Mouse (Mus musculus) lung, adult 18-20 months (tissue): ENCODE measurements around the gene Dcaf5.

Experiments used
- DNase-seq, 2 experiments: peaks; one replicate each; pipeline ENCODE4 v3.0.0; 2022; ENCODE audit warnings: mixed read lengths in 2 of 2

Gene Dcaf5

GRCm38 (mm10) chr12:80406650-80407049 lies 29.8 kb downstream of the Dcaf5 start:
- peak; percentile 15 to 26 for DNase-seq

- DNase-seq, result no peak
Observed at GRCm38 (mm10) chr12:80404139-80404538, 32.3 kb downstream of the Dcaf5 start.

DNA sequence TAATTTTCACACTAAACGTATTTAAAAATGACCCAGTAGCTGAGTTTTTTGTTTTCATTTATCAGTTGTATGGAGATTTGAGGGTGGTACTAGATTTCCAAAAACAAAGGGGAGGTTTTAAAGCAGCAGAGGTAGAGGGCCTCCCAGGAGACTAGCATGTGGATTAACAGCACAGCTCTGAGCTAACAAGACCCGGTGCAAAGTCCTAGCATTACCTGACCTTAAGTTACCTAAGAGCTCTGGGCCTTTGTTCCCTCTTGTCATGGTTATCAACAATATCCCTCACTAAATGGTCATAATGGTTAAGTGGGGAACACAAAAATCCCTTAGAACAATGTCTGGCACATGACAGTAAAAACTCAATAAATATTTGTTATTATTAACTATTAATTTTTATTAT lies 37.3 kb downstream of the Dcaf5 start:
- no peak for DNase-seq

GRCm38 (mm10) chr12:80396397-80396796 lies 40.0 kb downstream of the Dcaf5 start:
- no peak for DNase-seq

DNA sequence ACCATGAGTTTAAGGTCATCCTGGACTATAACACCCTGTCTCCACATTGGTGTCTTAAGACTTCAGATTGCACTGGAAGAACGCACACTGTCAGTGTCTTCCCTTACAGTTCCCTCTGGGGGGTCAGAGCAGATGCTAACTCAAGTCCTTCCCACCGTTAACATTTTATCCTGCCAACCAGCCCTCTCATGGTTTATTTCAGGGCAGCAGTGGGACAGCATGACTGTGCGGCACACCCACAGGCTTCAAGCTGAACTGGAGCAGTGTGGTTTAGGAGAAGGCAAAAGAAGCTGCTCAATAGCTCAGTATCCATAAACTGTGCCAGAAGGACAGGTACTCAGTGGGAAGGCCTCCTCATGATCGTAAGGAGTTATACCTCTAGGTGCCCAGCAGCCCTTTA lies 41.1 kb downstream of the Dcaf5 start:
- no peak for DNase-seq

DNA sequence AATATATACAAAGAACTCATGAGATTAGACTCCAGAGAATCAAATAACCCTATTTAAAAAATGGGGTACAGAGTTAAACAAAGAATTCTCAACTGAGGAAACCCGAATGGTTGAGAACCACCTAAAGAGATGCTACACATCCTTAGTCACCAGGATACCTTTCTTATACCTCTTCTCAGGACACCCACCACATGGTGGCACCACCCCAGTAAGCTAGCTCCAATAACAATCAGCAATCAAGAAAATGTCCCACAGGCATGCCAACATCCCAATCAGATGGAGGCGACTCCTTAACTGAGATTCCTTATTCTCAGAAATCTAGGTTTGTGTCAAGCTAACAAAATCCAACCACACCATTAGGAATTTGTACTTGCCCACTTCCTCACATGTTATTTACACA lies 42.4 kb downstream of the Dcaf5 start:
- DNase-seq, result peak in 1 of 2 experiments; percentile 20

DNA sequence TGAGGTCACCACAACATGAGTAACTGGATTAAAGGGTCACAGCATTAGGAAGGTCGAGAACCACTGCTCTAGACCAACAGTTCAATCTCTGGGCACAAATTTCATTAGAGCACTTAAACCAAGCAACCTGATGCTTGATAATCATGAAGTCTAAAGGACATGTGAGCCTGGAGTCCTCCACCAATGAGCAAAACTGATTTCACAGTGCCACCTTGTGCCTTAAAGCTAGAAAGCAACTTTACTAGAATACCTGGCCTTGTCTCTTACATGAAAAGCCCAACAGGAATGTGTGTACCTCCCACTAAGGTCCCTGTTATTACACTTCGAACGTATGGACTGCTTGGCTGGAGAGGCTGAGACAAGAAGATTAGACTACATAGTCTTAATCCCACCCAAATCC lies 47.0 kb downstream of the Dcaf5 start:
- peak in 1 of 2 experiments; percentile 30 for DNase-seq

DNA sequence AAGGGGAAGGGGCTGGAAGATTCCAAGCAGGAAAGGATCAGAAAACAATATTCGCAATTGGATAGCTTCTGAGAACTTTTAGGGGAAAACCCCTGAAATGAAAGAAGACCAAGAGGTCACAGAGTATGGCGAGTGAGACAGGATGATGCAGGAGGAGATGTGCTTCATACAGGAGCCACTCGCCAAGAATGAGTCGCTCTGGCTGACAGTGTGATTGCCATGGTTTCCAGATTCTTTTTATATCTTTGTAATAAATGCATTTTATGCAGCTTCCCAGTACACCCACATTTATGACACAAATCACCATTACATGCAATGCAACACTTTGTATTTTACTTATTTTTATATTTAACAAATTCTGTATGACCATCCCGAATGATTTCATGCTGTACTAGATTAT lies 49.1 kb downstream of the Dcaf5 start:
- DNase-seq, result no peak

DNA sequence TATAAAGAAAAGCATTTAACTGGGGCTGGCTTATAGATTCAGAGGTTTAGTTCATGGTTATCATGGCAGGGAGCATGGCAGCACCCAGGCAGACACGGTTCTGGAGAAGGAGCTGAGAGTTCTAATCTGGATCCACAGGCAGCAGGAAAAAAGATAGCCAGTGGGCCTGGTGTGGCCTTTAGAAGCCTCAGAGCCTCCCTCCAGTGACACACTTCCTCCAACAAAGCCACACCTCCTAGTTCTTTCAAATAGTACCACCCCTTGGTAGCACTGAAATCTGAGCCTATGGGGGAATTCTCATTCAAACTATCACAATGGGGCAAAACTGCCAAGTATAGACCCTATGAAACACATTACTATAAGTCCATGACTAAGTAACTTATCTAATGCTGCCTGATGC lies 51.0 kb downstream of the Dcaf5 start:
- DNase-seq, result no peak

GRCm38 (mm10) chr12:80383478-80383877 lies 52.9 kb downstream of the Dcaf5 start:
- DNase-seq, result peak in 1 of 2 experiments; percentile 29

DNA sequence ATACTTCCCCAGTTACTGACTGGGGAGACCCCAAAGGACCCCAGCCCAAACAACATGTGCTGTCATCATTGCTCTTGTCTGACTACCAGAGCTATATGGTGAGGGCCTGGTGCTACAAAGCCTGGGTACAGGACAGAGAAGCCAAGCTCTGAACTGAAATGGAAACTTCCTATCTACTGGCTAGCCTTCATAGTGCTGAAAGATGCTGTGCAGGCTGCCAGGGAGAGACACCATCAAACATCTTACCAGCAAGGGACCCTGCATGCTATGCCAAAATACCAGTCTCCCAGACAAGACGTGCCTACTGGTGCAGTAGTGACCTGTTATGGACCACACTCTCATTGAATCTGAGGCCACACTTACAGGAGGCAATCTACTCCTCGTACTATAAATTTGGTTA lies 53.6 kb downstream of the Dcaf5 start:
- DNase-seq, result no peak

DNA sequence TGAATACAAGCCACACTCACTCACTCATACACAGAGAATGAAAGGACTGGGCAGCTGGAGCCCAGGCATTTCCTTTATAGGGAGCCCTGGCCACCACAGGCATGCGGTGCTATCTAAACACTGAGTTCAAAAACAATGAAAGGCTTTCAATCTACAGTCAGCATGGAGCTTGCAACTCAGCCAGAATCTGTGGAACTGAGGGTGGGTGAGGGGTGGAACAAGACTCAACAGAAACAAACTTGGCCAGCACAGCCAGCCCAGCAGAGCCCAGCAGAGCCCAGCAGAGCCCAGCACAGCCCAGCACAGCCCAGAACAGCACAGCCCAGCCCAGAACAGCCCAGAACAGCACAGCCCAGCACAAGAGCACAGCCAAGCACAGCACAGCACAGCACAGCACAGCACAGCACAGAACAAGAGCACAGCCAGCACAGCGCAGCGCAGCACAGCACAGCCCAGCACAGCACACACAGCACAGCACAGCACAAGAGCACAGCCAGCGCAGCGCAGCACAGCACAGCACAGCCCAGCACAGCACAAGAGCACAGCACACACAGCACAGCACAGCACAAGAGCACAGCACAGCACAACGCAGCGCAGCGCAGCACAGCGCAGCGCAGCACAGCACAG lies 56.5 kb downstream of the Dcaf5 start:
- peak; percentile 60 to 70 for DNase-seq

- DNase-seq, result no peak
Observed at GRCm38 (mm10) chr12:80379393-80379792, 57.0 kb downstream of the Dcaf5 start.

- DNase-seq, result peak in 1 of 2 experiments; percentile 33
Observed at GRCm38 (mm10) chr12:80377604-80378003, 58.8 kb downstream of the Dcaf5 start.

DNA sequence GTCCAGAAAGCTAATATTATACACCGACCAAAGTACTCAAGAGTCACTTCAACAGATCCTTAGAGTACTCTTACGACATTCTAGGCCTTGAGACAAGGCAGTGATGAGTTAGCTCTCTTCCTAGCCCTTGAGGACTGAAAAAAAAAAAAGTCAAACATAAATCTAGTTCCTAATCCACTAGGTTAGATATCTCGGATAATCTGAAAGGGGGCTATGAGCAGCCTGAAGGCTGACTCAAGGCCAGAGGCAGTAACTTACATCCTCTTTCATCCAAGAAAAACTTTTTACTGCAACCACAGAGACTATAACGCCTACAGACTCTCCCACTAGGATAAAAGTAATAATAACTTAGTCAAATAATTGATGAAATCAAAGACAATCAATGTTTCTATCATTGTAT lies 60.7 kb downstream of the Dcaf5 start:
- DNase-seq, result no peak

GRCm38 (mm10) chr12:80374736-80375135 lies 61.7 kb downstream of the Dcaf5 start:
- DNase-seq, result no peak

GRCm38 (mm10) chr12:80372946-80373345 lies 63.5 kb downstream of the Dcaf5 start:
- DNase-seq, result no peak

GRCm38 (mm10) chr12:80367227-80367626 lies 69.2 kb downstream of the Dcaf5 start:
- DNase-seq, result no peak

- peak; percentile 57 to 73 for DNase-seq
Observed at GRCm38 (mm10) chr12:80366004-80366480, 70.4 kb downstream of the Dcaf5 start.

GRCm38 (mm10) chr12:80365345-80365744 lies 71.1 kb downstream of the Dcaf5 start:
- no peak for DNase-seq

- DNase-seq, result no peak
Observed at GRCm38 (mm10) chr12:80361655-80362054, 74.7 kb downstream of the Dcaf5 start.

- DNase-seq, result no peak
Observed at GRCm38 (mm10) chr12:80360321-80360720, 76.1 kb downstream of the Dcaf5 start.

- DNase-seq, result peak; percentile 29 to 55
Observed at GRCm38 (mm10) chr12:80344777-80345231, 91.6 kb downstream of the Dcaf5 start.

DNA sequence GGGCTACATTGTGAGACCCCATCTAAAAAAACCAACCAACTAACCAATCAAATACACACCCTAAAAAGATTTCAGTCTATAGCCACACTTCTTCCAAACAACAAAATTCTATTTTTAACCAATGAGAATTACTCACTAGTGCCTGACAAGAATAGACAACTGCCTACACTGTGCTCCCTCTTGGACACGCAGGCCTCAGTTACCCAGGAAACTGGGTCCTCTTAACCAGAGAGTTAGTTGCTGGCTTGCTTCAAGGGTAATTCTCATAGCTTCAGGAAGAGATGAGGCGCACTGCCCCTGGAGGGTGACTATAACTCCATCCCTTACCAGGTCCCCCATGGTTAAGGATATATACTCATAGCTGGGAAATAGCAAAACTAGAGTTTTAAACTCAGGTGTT lies 95.5 kb downstream of the Dcaf5 start:
- no peak for DNase-seq

GRCm38 (mm10) chr12:80334162-80334561 lies 102.2 kb downstream of the Dcaf5 start:
- DNase-seq, result no peak
